Mouse (Mus musculus) midbrain, embryonic 13.5 days (tissue): ENCODE measurements around the gene Fkbp3. TPM values are rescaled to one million over a fixed set of nuclear protein-coding genes. Genes with fewer than 3 reads are reported as not detected.

Source experiments
- polyA plus RNA-seq: library from polyadenylated mRNA; unstranded; fragments of >200 nt; fragmentation: Nextera tagmentation; extraction: Ambion mirVana; gene quantifications from 2 replicates; pipeline ENCODE4 v1.2.1, GENCODE M21; 2015

Fkbp3 gene
- polyA plus RNA-seq, 1 experiment from 2014 or later, result 520 TPM

Other genes starting within 250 kb of the Fkbp3 start
- 1.9 and 3.2 TPM in 2 replicates for gene Gm527, start 156.1 kb downstream of the Fkbp3 start, polyA plus RNA-seq
- gene Klhl28, start 108.5 kb downstream of the Fkbp3 start, polyA plus RNA-seq, result 24.4 and 30.3 TPM in 2 replicates
- 24.7 and 26.9 TPM in 2 replicates for gene Togaram1, start 108.2 kb downstream of the Fkbp3 start, polyA plus RNA-seq
- gene Prpf39, start 37.7 kb downstream of the Fkbp3 start, polyA plus RNA-seq, result 55.0 and 56.9 TPM in 2 replicates
- gene Fancm, start 1.6 kb upstream of the Fkbp3 start, polyA plus RNA-seq, result 8.9 and 11.5 TPM in 2 replicates
- gene Mis18bp1, start 98.6 kb upstream of the Fkbp3 start, polyA plus RNA-seq, result 29.2 and 31.4 TPM in 2 replicates
- not detected in 2 replicates for gene Wdr20rt, start 151.5 kb upstream of the Fkbp3 start, polyA plus RNA-seq